Mouse (Mus musculus) common myeloid progenitor, adult 5-6 weeks (primary cell): ENCODE results near the gene Olfr311. TPM values are rescaled to one million over a fixed set of nuclear protein-coding genes. Genes with fewer than 3 reads are reported as not detected.
"Not testable (repeated sequence)": the region's sequence is repeated elsewhere in the genome, so short reads cannot be mapped to it uniquely, and the experiment has no call there.

Experiments used
- ATAC-seq: replicated peaks from 2 replicates; pipeline ENCODE4 v1.8.0; 2016; ENCODE audit warnings: low read depth, mild to moderate bottlenecking, moderate TSS enrichment, inconsistent platforms; ENCODE audit not compliant: poor library complexity, severe bottlenecking
- total RNA-seq: library from RNA; stranded (forward); fragments of 200-1000, 187-1606 nt; gene quantifications from 2 replicates; pipeline ENCODE4 v1.2.3, GENCODE M21; 2017

The Olfr311 gene
- total RNA-seq: not detected in 2 replicates

GRCm38 (mm10) chr11:58838951-58839350, at the start of gene Olfr311:
Gene Olfr311 (plus strand): TSS chr11:58839251.
- not testable (repeated sequence) for ATAC-seq

DNA sequence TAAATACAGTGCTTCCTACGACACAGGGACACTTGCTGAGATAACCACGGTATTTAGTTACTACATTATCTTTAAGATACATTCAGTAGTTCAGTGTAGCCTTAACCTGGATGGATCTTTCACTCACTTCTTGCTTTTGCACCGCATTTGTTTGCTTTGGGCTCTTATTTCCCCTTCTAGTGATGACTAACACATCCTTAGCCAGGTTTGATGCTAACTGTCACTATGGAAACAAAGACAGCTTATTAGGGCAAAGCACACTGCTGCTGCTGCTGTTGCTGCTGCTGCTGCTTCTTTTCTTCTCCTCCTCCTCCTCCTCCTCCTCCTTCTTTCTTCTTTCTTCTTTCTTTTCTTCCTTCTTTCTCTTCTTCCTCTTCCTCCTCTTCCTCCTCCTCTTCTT, 49.5 kb upstream of the Olfr311 start:
- 0 out of 2 replicates have a peak, but pooled peaks have one; percentile 29 for ATAC-seq

DNA sequence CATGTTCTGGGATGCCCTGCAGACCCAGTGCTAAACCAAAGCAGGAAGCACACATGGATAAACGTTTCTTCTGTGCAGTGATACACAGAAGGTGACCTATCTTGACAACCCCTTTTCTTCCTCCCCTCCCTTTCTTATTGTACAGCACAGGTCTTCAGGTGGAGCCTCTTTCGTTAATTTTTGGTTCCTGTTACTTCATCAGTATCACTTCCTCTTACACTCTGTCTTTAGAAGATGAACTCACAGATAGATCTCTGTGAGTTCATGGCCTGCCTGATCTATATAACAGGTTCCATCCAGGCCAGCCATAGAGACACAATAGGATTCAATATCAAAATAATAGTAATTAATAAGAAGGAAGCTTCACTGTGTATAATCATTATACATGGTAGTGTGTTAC, 49.0 kb upstream of the Olfr311 start:
- ATAC-seq: no peak

- no peak for ATAC-seq
These were observed 48.4 kb upstream of the Olfr311 start for GRCm38 (mm10) chr11:58790646-58791045.

- no peak for ATAC-seq
These were observed 43.2 kb upstream of the Olfr311 start for GRCm38 (mm10) chr11:58795856-58796255.

DNA sequence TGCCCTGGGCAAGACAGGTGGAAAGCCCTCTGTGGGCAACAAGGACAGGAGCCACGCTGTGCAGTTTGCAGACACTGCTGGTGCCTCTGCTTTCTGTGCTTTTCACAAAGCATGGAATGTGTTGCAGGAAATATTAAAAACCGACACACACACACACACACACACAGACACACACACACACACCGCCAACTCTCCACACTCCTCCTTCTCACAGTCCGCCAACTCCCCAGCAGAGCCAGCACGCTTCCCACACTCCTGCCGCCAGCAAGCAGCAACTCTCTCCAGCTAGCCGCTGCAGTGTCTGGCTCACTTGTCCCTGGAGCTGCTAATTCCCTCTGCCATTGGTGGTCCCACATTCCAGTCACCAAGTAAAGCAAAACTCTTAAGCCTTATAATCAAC, 42.2 kb upstream of the Olfr311 start:
- no peak for ATAC-seq

DNA sequence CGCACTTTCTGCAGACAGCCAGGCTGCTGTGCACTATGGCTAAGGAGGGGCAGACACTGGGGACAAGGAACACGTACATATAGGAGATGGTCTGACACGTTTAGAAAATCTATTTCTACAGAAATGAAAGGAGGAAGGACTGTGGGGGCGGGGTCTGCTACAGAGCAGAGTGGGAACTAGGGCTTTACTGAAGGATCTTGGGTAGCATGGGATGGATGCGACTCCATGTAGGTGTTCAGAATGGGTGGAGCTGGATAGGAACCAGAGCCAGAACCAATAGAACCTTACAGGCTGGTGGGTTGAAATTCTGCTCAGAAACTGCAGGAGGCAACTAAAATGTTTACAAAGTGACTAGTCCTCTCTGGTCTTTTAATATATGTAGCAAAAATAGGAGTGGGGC, 39.3 kb upstream of the Olfr311 start:
- no peak for ATAC-seq

GRCm38 (mm10) chr11:58801558-58802228, 37.4 kb upstream of the Olfr311 start, which contains the start of gene Fam183b:
Gene Fam183b (minus strand): TSS chr11:58801960.
- no peak for ATAC-seq

DNA sequence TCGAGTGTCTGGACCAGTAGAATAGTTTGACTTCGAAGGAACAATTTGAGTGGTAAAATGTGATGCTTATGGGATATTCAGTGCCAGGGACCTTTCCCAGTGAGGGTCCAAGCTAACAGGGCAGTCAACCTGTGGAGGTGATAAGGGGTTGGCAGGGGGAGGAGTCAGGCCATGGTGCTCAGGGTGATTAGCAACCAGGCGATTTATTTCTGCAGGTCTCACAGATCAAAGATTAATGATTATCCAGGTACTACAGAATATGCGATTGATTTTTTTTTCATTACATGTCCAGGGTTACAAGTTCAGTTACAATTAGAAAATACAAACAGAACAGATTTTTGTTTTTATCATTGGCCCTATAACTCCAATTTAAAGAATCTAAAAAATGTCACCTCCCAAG, 35.2 kb upstream of the Olfr311 start:
- ATAC-seq: no peak

DNA sequence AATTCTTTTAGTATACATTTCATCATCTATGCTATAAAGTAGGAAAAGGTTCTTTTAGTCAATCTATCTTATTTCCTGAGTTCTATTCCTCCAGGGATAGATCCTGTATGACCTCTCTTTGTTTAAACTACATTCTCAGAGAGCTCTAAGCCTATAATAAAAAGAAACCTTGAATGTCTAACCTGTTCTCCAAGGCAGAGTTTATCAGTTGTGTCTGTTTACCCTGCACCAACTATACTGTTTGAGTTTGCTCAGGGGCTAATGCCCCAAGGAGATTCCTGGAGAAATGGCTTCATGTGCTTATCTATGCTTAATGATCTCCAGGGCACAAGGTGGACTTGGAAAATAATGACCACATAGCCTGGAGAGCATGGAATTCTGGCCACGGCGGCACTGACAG, 34.7 kb upstream of the Olfr311 start:
- ATAC-seq: no peak

- no peak for ATAC-seq
These were observed 27.1 kb upstream of the Olfr311 start for GRCm38 (mm10) chr11:58812001-58812400.

DNA sequence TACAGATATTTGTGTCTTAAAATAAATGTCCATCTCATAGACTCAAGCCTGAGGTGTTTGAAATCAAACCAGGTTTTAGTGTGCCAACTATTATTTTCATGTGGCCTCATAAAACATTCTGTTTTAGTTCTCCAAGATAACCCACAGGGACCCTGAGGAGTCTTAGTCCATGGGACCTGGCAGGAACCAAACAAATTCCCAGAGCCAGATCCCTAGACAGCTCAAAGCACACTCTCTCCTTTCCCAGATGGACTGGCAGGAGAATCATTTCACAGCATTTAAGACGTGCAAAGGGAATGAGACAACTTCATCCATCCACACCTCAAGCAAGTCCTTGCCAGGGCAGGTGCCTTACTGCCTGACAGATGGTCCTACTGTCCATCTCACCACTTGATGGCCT, 24.4 kb upstream of the Olfr311 start, which contains the start of gene Olfr313:
Gene Olfr313 (plus strand): TSS at position 301 of the 400 bp plus-strand sequence.
- ATAC-seq: not testable (repeated sequence)

GRCm38 (mm10) chr11:58815676-58816075, 23.4 kb upstream of the Olfr311 start:
- ATAC-seq: no peak

- ATAC-seq: not testable (repeated sequence)
These were observed 10.1 kb upstream of the Olfr311 start, which contains the start of gene Olfr312 for GRCm38 (mm10) chr11:58828937-58829336. Gene Olfr312 (plus strand): TSS chr11:58829237.

GRCm38 (mm10) chr11:58829764-58830163, 9.3 kb upstream of the Olfr311 start:
- ATAC-seq: no peak

GRCm38 (mm10) chr11:58832541-58832940, 6.5 kb upstream of the Olfr311 start:
- ATAC-seq: not testable (repeated sequence)

DNA sequence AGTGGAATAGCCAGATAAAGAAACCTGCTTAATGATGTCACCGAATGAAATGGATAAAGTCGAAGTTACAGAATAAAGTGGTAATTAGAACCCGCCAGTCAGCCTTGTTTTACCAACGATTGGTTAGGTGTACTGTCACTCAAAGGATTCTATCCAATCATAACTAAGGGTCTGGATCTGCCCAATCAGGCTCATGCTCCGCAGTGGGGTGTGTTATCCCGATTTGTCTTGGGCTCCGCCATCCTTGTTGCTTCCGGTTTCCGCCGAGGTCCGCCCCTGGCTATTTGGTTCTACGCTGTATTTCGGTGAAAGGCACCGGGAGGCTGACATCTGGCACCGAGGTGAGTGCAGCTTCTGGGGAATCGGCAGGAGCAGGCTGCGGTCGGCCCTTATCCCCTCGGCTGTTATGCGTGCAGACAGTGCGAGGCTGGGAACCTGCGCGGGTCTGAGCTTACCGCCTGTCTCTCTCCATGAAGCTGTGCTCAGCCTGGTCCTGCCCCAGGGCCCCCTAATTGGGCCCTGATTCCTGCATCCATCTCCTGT, 7.9 kb downstream of the Olfr311 start, which contains the start of gene Gm12258:
Gene Gm12258 (plus strand): TSS at position 240 of the 543 bp plus-strand sequence.
- ATAC-seq: peak; percentile 100

DNA sequence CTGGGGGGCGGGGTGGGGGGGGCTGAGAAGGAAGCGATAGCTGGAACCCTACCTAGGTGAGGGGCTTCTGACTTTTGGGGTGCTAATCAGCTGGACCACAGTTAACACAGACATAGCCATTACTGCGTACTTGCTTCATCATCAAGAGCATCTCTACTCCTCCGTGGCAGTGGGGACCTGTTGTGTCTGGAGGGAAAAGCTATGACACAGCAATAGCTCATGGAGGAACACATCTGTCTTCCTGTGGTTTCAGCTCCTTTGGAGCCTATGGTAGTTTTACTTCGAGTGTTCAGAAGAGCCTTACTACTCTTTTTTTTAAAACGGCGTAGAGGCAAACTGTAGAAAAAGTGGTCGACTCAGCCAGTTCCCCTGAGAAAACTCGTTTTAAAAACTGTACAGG, 8.6 kb downstream of the Olfr311 start:
- ATAC-seq: peak; percentile 33; the same call in 1 of the 2 replicates

- ATAC-seq: no peak
These were observed 10.7 kb downstream of the Olfr311 start for GRCm38 (mm10) chr11:58849731-58850130.

DNA sequence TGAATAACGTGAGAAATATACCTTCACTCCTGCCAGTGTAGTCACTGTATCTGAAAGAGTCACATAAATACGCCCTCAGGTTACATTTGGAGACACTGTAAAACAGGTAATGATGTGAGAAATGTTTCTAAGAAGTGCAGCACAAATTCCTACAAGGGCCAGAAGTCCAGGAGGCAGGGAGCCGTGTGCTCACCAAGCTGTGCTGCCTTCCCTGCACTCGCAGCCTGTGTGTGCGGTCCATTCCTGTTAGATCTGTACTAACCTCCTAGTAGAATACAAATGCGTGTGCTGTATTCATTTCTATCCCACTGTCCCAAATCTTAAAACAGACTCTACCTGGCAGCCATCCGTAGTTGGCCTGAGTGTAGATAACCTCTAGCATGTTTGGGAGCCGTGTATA, 21.7 kb downstream of the Olfr311 start:
- no peak for ATAC-seq
